Mouse (Mus musculus): Measurements from ENCODE around the gene App.

App gene

DNA sequence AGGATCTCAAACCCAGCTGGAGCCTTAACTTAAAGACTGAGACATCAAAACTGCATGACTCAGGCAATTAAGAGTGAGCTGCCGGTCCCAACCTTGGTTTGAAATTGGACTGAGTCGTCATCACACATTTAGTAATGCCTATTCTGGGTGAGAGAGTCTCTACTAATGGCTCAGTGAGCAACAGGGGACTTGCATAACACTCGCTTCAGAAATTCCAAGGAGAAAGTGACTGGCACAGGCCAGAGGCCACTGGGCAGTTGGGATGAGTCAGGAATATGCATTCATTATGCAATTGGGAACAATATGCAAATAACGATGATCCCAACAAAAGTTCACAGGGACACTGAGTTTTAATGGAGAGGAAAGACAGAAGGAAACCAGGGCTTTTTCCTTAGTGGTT is 111.8 kb downstream of the App start:
- no peak for DNase-seq (ENCODE audit: low read depth, low spot score)
- H3K36me3 ChIP-seq (ENCODE audit: control insufficient read depth, insufficient read depth, low read length, poor library complexity, severe bottlenecking), result no peaks in the 10 kb centered on the region
- H3K27me3 ChIP-seq (ENCODE audit: control insufficient read depth, insufficient read depth, low read length, poor library complexity, severe bottlenecking), result no peaks in the 10 kb centered on the region

DNA sequence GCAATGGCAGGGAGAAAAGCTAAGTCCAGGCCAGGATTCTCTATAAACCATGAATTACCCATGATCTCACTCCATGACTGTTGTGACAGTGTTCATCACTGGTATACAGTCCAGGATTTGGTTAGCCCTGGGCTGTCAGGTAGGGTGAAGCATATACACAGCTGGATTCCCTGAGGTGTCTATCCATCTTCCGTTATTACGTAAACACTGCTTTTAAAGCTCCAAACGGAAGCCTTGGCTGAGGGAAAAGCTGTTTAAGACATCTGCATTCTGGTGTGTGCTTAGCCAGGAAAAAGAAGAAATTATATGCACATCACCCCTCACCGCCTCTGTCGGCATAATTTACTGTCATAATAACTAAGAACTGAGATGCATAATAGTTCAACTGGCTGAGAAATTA is 115.4 kb downstream of the App start:
- Histone ChIP-seq H3K27me3 (ENCODE audit: control insufficient read depth, insufficient read depth, low read length, poor library complexity, severe bottlenecking) (no peaks in the 10 kb centered on the region), H3K36me3 (ENCODE audit: control insufficient read depth, insufficient read depth, low read length, poor library complexity, severe bottlenecking) (no peaks in the 10 kb centered on the region)
- DNase-seq (ENCODE audit: low read depth, low spot score), result no peak

DNA sequence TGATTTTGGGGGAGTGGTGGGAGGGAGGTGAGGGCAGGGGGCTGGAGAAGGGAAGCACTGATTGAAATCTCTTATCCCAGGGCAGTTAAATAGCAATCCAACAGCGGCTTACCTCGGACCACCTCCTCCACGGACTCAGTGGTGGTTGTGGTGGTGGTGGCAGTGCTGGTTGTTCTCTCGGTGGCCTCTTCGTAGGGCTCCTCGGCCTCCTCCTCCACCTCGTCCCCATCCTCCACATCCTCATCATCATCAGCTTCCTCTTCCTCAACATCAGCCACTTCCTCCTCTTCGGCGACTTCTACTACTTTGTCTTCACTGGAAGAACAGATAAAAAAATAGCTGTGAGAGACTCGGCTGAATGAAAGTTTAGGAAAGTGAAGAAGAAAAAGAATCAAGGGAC is 117.4 kb downstream of the App start:
- DNase-seq (ENCODE audit: low read depth, low spot score), result no peak
- Histone ChIP-seq H3K27me3 (ENCODE audit: control insufficient read depth, insufficient read depth, low read length, poor library complexity, severe bottlenecking) (no peaks in the 10 kb centered on the region), H3K36me3 (ENCODE audit: control insufficient read depth, insufficient read depth, low read length, poor library complexity, severe bottlenecking) (no peaks in the 10 kb centered on the region)

DNA sequence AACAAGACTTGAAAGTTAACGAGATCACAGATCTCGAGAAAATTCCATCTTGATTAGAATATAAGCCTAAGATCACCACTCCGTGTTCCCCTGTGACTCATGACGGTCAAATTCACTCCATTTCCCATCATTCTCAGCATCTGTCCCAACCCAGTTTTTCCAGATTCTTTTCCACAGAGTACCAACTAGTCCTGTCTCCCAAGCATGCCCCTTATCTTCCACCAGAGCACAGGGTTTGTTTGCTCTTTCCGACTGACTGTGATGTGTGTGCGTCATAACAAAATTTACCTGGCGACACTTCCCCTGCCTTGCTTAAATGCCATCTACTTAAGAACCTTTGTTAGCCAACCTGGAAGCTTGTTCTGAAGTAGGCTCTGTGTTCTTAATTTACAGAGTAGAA is 119.6 kb downstream of the App start:
- DNase-seq (ENCODE audit: low read depth, low spot score), result no peak
- Histone ChIP-seq H3K27me3 (ENCODE audit: control insufficient read depth, insufficient read depth, low read length, poor library complexity, severe bottlenecking) (no peaks in the 10 kb centered on the region), H3K36me3 (ENCODE audit: control insufficient read depth, insufficient read depth, low read length, poor library complexity, severe bottlenecking) (no peaks in the 10 kb centered on the region)

DNA sequence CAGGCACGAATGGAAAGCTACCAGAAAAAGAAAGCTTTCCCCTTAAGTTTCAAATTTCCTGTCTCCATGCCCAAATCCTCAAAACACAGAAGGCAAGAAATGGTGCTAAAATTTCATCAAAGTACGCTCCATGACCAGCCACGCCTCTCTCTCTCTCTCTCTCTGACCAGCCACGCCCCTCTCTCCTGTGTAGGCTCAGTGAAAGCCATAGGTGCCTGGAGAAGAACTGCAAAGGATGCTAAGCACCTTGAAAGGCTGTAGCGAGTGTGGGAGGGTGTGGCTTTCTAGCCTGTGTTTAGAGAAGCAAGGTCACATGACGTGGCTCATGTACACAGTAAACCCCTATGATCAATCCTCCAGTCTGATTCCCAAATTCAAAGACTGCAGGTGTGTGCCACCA is 126.3 kb downstream of the App start:
- Histone ChIP-seq H3K36me3 (ENCODE audit: control insufficient read depth, insufficient read depth, low read length, poor library complexity, severe bottlenecking) (no peaks in the 10 kb centered on the region), H3K27me3 (ENCODE audit: control insufficient read depth, insufficient read depth, low read length, poor library complexity, severe bottlenecking) (no peaks in the 10 kb centered on the region)
- no peak for DNase-seq (ENCODE audit: low read depth, low spot score)

DNA sequence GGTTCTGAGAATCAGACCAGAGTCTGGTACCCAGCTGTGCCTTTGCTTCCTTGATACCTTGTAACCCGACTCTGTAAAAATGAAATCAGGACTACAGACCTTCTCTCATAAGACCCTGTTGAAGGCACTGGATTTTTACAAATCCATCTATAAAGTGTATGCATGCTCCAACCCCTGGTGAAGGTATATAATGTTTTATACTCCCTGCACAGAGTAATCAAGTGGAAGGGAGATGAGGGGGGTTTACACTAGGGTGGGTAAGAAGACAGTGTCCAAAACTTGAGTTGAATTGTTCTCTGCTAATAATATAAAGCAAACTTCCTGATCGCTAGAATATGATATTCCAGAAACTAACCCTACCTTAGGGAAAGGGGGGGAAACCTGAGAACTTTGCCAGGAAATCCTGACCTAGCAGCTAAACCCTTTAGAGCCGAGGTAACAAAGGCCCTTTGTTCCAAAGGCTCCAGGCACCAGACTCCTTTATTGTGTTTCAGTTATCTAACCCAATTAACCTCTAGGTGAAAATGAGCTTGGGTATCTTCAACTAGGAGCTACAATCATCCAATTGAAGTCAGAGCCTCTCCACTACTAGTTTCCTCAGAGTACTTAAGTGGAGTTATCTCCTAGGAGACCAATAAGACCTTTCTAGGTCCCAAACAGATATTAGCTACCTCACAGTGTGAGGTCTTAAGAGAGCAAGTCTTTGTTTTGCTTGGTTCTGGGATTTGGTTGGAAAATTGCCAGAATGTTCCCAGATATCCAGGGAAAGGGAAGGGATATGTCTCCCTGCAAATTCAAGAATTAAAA is 132.2 kb downstream of the App start:
- Histone ChIP-seq H3K27me3 (ENCODE audit: control insufficient read depth, insufficient read depth, low read length, poor library complexity, severe bottlenecking) (no peaks in the 10 kb centered on the region), H3K36me3 (ENCODE audit: control insufficient read depth, insufficient read depth, low read length, poor library complexity, severe bottlenecking) (no peaks in the 10 kb centered on the region)
- DNase-seq (ENCODE audit: low read depth, low spot score), result no peak

DNA sequence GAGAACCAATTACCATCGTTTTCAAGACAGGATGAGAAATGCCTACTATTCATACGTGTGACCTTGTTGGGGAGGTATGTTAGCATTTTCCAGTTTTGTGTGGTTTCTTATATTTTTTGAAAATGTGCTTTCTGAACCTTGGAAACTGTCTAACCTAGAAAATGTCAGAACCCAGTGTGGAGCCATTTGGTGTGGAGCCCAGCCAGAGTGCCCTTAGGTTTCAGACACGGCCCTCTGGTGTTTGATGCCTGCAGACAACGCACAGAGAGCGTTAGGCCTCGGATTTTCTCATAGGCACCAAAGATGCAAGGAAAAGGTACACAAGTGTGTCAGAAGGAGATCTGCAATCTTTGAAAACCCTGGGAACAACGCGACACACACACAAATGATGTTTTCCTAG is 134.8 kb downstream of the App start:
- DNase-seq (ENCODE audit: low read depth, low spot score), result no peak
- no peaks in the 10 kb centered on the region for H3K36me3 ChIP-seq (ENCODE audit: control insufficient read depth, insufficient read depth, low read length, poor library complexity, severe bottlenecking)
- H3K27me3 ChIP-seq (ENCODE audit: control insufficient read depth, insufficient read depth, low read length, poor library complexity, severe bottlenecking), result no peaks in the 10 kb centered on the region

DNA sequence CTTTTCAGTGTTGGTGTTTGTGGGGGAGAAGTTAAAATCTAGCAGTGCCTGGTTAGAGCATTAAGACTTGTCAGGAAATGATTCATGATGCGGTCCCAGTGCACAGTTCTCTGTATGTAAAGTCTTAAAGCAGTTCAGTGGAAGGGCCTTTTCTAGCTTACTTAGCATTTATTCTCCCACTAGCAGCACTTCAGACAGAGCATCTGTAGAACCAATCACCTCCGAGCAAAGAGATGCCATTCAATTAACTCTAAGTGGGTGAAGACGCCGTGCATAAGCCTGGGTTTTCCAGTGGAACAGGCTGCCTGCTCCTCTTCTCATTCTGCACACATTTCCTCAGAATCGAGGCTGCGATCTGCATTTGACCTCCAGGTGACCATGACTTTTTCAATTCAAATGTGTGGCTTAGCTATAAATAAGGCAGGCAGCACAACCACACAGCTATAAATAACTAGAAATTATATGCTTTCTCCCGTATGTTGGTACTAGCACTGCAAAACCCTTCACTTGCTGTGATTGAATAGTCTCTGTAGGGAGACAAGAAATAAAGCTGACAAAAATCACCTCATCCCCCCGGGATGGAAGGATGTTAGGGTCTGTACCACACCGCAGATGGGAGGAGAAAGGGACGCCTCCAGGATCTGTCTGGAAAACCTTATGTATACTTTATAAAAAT is 135.5 kb downstream of the App start:
- Histone ChIP-seq H3K36me3 (ENCODE audit: control insufficient read depth, insufficient read depth, low read length, poor library complexity, severe bottlenecking) (no peaks in the 10 kb centered on the region), H3K27me3 (ENCODE audit: control insufficient read depth, insufficient read depth, low read length, poor library complexity, severe bottlenecking) (no peaks in the 10 kb centered on the region)
- DNase-seq (ENCODE audit: low read depth, low spot score), result no peak

DNA sequence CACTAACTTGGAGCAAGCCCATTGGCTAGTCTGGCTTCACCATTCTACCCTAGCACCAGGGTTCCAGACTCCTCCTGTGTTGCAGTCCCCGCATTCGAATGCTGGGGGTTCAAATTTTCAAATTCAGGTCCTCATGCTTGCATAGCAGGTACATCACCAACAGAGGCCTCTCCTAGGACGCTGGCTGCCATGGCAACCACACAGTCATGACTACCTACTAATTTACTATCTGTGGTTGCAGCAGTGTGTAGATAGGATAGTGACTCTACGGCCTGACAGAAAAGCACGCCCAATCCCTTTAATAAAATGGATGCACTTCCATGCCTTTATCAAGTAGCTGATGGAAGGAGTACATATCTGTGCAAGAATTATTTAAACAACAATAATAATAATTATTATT is 137.8 kb downstream of the App start:
- DNase-seq (ENCODE audit: low read depth, low spot score), result no peak
- H3K27me3 ChIP-seq (ENCODE audit: control insufficient read depth, insufficient read depth, low read length, poor library complexity, severe bottlenecking), result no peaks in the 10 kb centered on the region
- no peaks in the 10 kb centered on the region for H3K36me3 ChIP-seq (ENCODE audit: control insufficient read depth, insufficient read depth, low read length, poor library complexity, severe bottlenecking)

DNA sequence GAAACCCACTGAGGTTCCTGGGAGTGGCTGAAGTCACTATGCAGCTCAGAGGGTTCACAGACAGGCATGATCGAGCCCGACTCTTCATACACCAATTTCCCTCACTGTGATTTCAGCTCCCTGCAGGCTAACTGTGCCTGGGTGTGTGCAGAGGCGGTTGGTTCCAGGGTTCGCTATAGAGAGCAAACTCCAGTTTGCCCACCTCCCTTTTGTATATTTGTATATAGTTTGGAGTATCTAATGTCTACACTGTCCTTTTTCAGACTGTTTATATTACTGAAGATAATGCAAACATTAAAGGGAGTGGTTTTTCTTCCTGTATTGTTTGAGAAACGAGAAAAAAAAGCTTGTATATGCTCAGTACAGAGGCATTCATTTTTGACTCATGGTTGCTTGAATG is 139.8 kb downstream of the App start:
- no peaks in the 10 kb centered on the region for H3K36me3 ChIP-seq (ENCODE audit: control insufficient read depth, insufficient read depth, low read length, poor library complexity, severe bottlenecking)
- no peak for DNase-seq (ENCODE audit: low read depth, low spot score)
- H3K27me3 ChIP-seq (ENCODE audit: control insufficient read depth, insufficient read depth, low read length, poor library complexity, severe bottlenecking), result no peaks in the 10 kb centered on the region

DNA sequence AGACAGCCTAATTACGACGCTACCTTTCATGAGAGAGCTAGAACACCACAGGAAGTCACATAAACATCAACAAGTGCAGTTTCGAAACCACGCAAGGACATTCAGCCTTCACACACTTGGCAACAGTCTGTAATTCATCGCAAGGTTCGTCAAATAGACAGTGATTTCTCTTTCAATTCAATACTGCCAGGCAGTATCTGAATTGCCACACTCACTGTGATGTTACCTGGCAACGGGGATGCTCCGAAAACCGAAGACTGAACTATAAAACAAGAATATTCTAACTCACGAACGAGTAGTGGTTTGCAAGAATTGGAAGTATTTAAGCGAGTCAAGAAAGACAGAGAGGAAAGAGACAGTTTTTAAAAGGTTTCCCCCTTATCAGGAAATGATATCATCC is 142.8 kb downstream of the App start:
- no peaks in the 10 kb centered on the region for H3K36me3 ChIP-seq (ENCODE audit: control insufficient read depth, insufficient read depth, low read length, poor library complexity, severe bottlenecking)
- no peaks in the 10 kb centered on the region for H3K27me3 ChIP-seq (ENCODE audit: control insufficient read depth, insufficient read depth, low read length, poor library complexity, severe bottlenecking)
- DNase-seq (ENCODE audit: low read depth, low spot score), result no peak

DNA sequence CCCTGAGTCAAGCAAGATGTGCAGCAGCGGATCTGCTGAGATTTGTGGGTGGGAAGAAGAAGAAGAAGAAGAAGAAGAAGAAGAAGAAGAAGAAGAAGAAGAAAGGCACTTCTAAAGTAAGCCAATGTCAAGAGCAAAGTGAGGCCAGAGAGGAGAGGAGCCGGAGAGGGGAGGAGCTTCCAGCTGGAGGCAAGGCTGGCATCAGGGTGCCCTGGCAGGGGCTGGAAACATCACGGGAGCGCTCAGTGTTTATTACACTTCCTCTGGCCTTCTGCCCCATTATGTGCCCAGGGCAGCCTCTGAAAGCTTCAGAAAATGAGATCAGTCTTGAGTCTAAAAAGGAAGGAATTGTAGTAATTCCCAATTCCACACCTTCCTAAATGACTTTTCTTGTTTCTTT is 145.2 kb downstream of the App start:
- no peak for DNase-seq (ENCODE audit: low read depth, low spot score)
- Histone ChIP-seq H3K36me3 (ENCODE audit: control insufficient read depth, insufficient read depth, low read length, poor library complexity, severe bottlenecking) (no peaks in the 10 kb centered on the region), H3K27me3 (ENCODE audit: control insufficient read depth, insufficient read depth, low read length, poor library complexity, severe bottlenecking) (no peaks in the 10 kb centered on the region)

DNA sequence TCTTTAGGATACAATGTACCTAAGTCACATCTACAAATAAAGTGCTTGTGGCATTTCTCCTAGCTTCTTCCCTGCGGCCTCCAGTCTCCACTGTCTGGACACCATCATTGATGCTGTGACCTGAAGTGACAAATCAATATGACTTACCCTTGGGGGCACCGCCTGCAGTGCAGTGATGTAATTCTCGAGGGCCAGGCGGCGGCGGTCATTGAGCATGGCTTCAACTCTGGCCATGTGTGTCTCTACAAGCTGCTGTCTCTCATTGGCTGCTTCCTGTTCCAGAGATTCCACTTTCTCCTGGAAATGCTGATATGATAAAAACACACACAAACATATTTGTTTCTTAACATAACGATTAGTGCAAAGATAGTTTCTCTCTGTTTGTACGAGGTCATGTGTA is 148.9 kb downstream of the App start:
- no peaks in the 10 kb centered on the region for H3K27me3 ChIP-seq (ENCODE audit: control insufficient read depth, insufficient read depth, low read length, poor library complexity, severe bottlenecking)
- H3K36me3 ChIP-seq (ENCODE audit: control insufficient read depth, insufficient read depth, low read length, poor library complexity, severe bottlenecking), result no peaks in the 10 kb centered on the region
- no peak for DNase-seq (ENCODE audit: low read depth, low spot score)

DNA sequence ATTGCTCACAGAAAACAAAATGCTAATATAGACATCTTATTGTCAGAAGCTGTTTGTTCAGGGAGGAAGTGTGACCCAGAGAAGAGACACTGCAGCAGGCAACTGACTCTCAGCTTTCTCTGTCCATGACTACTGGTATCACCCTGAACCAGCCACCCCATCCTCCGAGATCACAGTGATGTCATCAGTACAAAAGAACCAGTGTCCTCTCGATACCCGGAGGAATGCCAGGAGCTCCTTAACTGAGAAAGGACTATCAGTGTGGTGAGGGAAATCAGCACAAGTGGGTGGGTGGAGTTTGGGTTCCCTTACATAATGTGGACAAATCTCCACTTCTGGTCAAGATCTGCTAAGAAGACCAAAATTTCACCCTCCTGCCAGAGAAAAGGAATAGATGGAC is 150.5 kb downstream of the App start:
- H3K36me3 ChIP-seq (ENCODE audit: control insufficient read depth, insufficient read depth, low read length, poor library complexity, severe bottlenecking), result no peaks in the 10 kb centered on the region
- no peak for DNase-seq (ENCODE audit: low read depth, low spot score)
- no peaks in the 10 kb centered on the region for H3K27me3 ChIP-seq (ENCODE audit: control insufficient read depth, insufficient read depth, low read length, poor library complexity, severe bottlenecking)

DNA sequence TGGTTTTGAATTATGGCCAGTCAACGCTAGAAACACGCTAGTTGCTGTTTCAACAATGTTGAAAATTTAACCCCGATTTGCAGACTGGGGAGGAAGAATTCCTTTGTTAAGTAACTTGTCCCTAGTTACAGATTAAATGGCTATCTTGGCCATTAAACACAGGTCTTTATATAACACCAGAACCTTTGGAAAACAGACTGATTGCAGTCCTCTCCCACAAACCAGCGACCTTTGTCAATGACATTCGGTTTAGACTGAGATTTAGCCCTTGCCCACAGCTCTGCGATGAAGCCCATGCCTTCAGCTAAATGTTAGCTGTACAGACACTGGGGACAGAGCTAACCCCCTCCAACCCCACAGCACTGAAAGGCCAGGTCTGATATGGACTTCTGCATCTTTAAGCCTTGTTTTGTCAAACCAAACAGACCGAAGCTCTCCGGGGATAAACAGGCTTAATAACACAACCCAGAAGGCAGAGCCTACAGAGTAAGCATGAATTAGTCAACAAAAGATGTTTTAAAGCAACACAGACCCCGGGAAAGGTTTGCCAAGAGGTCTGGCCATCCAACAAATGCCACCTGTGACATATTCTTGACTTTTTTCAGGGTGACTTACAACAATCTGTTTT is 152.8 kb downstream of the App start:
- no peaks in the 10 kb centered on the region for H3K27me3 ChIP-seq (ENCODE audit: control insufficient read depth, insufficient read depth, low read length, poor library complexity, severe bottlenecking)
- no peaks in the 10 kb centered on the region for H3K36me3 ChIP-seq (ENCODE audit: control insufficient read depth, insufficient read depth, low read length, poor library complexity, severe bottlenecking)
- DNase-seq (ENCODE audit: low read depth, low spot score), result no peak
